Mouse (Mus musculus): ENCODE results near the gene Uri1. TPM values are rescaled to one million over a fixed set of nuclear protein-coding genes. Genes with fewer than 3 reads are reported as not detected.

The Uri1 gene
- polyA plus RNA-seq, 1 experiment from 2014 or later, result 8.8 TPM

DNA sequence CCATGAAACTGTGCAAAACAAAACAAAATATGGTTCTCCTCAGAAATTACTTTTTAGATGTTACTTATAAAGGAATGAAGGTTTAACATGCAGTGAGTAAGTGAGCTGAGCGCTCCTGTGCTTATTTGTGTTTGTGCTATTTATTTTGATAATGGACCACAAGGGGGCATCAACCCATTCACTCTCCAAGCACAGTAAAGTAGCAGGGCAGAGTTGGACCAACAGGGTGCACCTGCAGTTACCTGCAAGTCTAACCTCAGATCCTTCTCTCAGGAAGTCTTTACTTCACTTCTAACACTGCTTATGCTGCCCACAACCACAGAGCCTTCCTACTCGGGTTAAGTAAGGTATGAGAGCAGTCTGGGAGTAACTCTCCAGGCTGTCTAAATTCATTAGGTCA lies 23.7 kb downstream of the Uri1 start:
- Histone ChIP-seq H3K27ac (ENCODE audit: low read length) (no peak overlapping the region), H3K27me3 (ENCODE audit: control insufficient read depth, insufficient read depth, low read depth, low read length) (no peaks in the 10 kb centered on the region), H3K9me3 (replicated peaks; ENCODE audit: control insufficient read depth, low read length) (no peaks in the 10 kb centered on the region), H3K9ac (ENCODE audit: low read depth, low read length) (no peak overlapping the region), H3K4me1 (ENCODE audit: control insufficient read depth, low read depth, low read length) (no peaks in the 10 kb centered on the region), H3K36me3 (ENCODE audit: control insufficient read depth, insufficient read depth) (no peaks in the 10 kb centered on the region), H3K4me2 (ENCODE audit: low read depth, low read length) (no peak overlapping the region), H3K4me3 (ENCODE audit: low read depth, low read length) (no peak overlapping the region)
- no peak for ATAC-seq (ENCODE audit: low read depth)
- 38% methylated on average over 2 of the region's 2 CpGs for WGBS (ENCODE audit: insufficient replicate concordance)

DNA sequence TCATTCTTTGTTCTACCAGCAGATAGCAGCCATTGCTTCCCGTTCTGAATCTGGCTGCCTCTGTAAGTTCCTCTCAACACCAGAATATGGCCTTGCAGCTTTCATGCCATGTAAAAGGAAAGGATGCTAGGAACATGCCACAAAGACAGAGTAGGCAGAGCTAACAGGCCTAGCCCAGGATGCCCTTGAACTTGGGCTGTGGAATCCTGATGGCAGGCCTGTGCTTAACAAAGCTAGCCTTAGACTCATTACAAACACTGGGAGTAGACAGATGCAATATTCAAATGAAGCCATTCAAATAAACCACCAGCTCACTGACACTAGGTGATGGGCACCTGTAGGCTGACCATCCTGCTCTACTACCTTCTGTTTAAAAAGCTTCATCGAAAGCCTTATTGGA lies 30.5 kb downstream of the Uri1 start:
- no peak for ATAC-seq (ENCODE audit: low read depth)
- Histone ChIP-seq H3K9me3 (replicated peaks; ENCODE audit: control insufficient read depth, low read length) (no peaks in the 10 kb centered on the region), H3K4me2 (ENCODE audit: low read depth, low read length) (no peak overlapping the region), H3K9ac (ENCODE audit: low read depth, low read length) (no peak overlapping the region), H3K4me3 (ENCODE audit: low read depth, low read length) (no peak overlapping the region), H3K4me1 (ENCODE audit: control insufficient read depth, low read depth, low read length) (no peaks in the 10 kb centered on the region), H3K27ac (ENCODE audit: low read length) (no peak overlapping the region), H3K27me3 (ENCODE audit: control insufficient read depth, insufficient read depth, low read depth, low read length) (no peaks in the 10 kb centered on the region), H3K36me3 (ENCODE audit: control insufficient read depth, insufficient read depth) (no peaks in the 10 kb centered on the region)
- WGBS (ENCODE audit: insufficient replicate concordance), result 71% methylated on average over 2 of the region's 2 CpGs

DNA sequence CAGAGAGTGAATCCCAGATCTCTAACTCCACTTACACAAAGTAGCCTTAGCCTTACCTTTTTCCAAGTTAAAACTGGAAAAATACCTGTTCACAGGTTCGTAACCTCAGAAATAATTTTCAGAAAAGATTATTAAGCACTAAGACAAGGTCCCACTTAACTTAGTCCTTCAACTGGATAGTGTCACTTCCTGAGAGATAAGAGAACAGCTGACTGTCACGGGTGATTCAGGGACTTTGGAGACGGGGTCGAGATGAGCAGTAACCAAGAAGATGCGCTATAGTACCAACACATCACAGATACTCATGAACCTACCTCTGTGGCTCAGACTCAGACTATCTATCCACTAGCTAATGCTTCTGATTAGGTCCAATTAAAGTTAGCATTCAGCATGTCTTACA lies 38.5 kb downstream of the Uri1 start:
- H3K4me3 ChIP-seq (ENCODE audit: low read depth, low read length), result no peak overlapping the region
- no peaks in the 10 kb centered on the region; the same call in 1 of the 2 replicates for H3K36me3 ChIP-seq (ENCODE audit: control insufficient read depth, insufficient read depth)
- no peaks in the 10 kb centered on the region for H3K9me3 ChIP-seq (replicated peaks; ENCODE audit: control insufficient read depth, low read length)
- H3K27me3 ChIP-seq (ENCODE audit: control insufficient read depth, insufficient read depth, low read depth, low read length), result no peaks in the 10 kb centered on the region
- H3K4me1 ChIP-seq (ENCODE audit: control insufficient read depth, low read depth, low read length), result no peaks in the 10 kb centered on the region
- H3K9ac ChIP-seq (ENCODE audit: low read depth, low read length), result no peak overlapping the region
- no peak overlapping the region for H3K4me2 ChIP-seq (ENCODE audit: low read depth, low read length)
- 42% methylated on average over 5 of the region's 5 CpGs for WGBS (ENCODE audit: insufficient replicate concordance)
- no peak overlapping the region for H3K27ac ChIP-seq (ENCODE audit: low read length)
- ATAC-seq (ENCODE audit: low read depth), result no peak

DNA sequence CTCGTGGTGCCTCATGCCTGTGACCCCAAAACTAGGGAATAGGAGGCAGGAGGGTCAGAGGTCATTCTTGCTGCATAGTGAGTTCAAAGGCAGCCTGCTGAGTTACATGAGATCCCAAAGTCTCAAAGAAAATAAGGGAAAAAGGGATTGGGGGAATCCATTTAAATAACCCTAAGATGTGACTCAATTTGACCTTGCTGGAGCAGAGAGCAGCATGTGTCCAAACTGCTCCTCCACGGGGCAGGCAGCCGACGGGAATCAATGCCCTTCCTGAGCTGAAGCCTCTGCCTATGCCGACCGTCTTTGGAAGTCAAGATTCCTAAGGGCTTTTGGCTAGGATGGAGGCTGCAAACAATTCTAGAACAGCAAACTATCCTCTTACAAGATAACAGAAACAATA lies 39.9 kb downstream of the Uri1 start:
- 62% methylated on average over 6 of the region's 6 CpGs for WGBS (ENCODE audit: insufficient replicate concordance)
- H3K4me1 ChIP-seq (ENCODE audit: control insufficient read depth, low read depth, low read length), result no peaks in the 10 kb centered on the region
- no peak for ATAC-seq (ENCODE audit: low read depth)
- H3K27ac ChIP-seq (ENCODE audit: low read length), result no peak overlapping the region
- H3K9ac ChIP-seq (ENCODE audit: low read depth, low read length), result no peak overlapping the region
- no peaks in the 10 kb centered on the region for H3K27me3 ChIP-seq (ENCODE audit: control insufficient read depth, insufficient read depth, low read depth, low read length)
- no peak overlapping the region for H3K4me3 ChIP-seq (ENCODE audit: low read depth, low read length)
- no peaks in the 10 kb centered on the region; the same call in 1 of the 2 replicates for H3K36me3 ChIP-seq (ENCODE audit: control insufficient read depth, insufficient read depth)
- no peak overlapping the region for H3K4me2 ChIP-seq (ENCODE audit: low read depth, low read length)
- H3K9me3 ChIP-seq (replicated peaks; ENCODE audit: control insufficient read depth, low read length), result no peaks in the 10 kb centered on the region

DNA sequence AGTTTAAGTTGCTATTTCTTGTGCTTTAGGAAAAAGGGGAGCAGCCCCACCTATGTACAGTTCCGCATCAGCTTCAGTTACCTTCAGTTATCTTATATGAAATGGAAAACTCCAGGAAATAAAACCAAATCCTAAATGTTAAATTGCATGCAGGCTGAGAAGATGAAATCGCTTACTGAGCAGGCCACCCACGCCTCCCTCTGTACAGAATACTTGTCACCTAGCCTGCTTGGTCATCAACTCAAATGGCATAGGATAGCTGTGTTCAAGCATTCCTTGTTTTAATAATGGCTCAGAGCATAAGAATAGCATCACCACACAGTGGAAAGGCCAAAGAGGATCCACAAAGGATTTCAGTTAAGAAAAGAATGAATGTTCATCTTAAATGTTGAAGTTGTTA lies 43.6 kb downstream of the Uri1 start:
- no peaks in the 10 kb centered on the region for H3K4me1 ChIP-seq (ENCODE audit: control insufficient read depth, low read depth, low read length)
- ATAC-seq (ENCODE audit: low read depth), result no peak
- no peaks in the 10 kb centered on the region for H3K27me3 ChIP-seq (ENCODE audit: control insufficient read depth, insufficient read depth, low read depth, low read length)
- H3K9me3 ChIP-seq (replicated peaks; ENCODE audit: control insufficient read depth, low read length), result no peaks in the 10 kb centered on the region
- H3K4me3 ChIP-seq (ENCODE audit: low read depth, low read length), result no peak overlapping the region
- no peak overlapping the region for H3K27ac ChIP-seq (ENCODE audit: low read length)
- H3K9ac ChIP-seq (ENCODE audit: low read depth, low read length), result no peak overlapping the region
- H3K4me2 ChIP-seq (ENCODE audit: low read depth, low read length), result no peak overlapping the region
- 77% methylated on average over 3 of the region's 3 CpGs for WGBS (ENCODE audit: insufficient replicate concordance)
- H3K36me3 ChIP-seq (ENCODE audit: control insufficient read depth, insufficient read depth), result no peaks in the 10 kb centered on the region; the same call in 1 of the 2 replicates

DNA sequence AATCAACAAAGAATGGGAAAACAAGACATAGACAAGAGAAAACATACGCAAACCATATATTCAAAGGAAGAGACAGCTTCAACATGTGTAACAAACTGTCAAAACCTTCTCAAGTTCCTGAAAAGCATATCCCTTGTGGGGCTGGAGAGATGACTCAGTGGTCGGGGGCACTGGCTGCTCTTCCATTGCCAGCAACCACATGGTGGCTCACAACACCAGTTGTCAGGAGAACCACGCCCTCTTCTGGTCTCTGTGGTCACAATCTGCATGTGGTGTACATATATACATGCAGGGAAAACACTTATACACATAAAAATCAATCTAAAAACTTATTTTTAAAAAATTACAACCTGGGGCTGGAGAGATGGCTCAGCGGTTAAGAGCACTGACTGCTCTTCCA lies 44.9 kb downstream of the Uri1 start:
- WGBS (ENCODE audit: insufficient replicate concordance), result 67% methylated on average over 4 of the region's 4 CpGs
- H3K27ac ChIP-seq (ENCODE audit: low read length), result no peak overlapping the region
- no peak overlapping the region for H3K4me3 ChIP-seq (ENCODE audit: low read depth, low read length)
- H3K9me3 ChIP-seq (replicated peaks; ENCODE audit: control insufficient read depth, low read length), result no peaks in the 10 kb centered on the region
- H3K9ac ChIP-seq (ENCODE audit: low read depth, low read length), result no peak overlapping the region
- H3K36me3 ChIP-seq (ENCODE audit: control insufficient read depth, insufficient read depth), result no peaks in the 10 kb centered on the region; the same call in 1 of the 2 replicates
- no peak overlapping the region for H3K4me2 ChIP-seq (ENCODE audit: low read depth, low read length)
- no peak for ATAC-seq (ENCODE audit: low read depth)
- H3K4me1 ChIP-seq (ENCODE audit: control insufficient read depth, low read depth, low read length), result no peaks in the 10 kb centered on the region
- H3K27me3 ChIP-seq (ENCODE audit: control insufficient read depth, insufficient read depth, low read depth, low read length), result no peaks in the 10 kb centered on the region

DNA sequence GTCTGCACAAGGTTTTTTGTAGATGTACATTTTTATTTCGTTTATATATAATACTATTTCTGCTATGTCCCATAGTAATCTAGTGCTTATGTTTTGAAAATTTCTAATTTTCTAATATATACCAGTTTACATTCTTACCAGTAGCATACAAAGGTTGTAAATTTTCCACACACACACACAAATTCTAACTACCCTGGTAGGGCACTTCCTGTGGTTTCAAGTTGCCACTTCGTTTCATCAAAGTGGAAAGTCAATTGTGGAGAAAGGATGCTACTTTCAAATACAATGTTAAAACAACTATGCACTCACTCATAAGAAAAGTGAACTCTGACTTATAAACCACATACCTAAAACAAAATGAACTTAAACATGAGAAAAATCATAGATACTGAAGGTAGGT lies 45.7 kb downstream of the Uri1 start:
- Histone ChIP-seq H3K4me2 (ENCODE audit: low read depth, low read length) (no peak overlapping the region), H3K36me3 (ENCODE audit: control insufficient read depth, insufficient read depth) (no peaks in the 10 kb centered on the region; the same call in 1 of the 2 replicates), H3K4me3 (ENCODE audit: low read depth, low read length) (no peak overlapping the region), H3K4me1 (ENCODE audit: control insufficient read depth, low read depth, low read length) (no peaks in the 10 kb centered on the region), H3K27me3 (ENCODE audit: control insufficient read depth, insufficient read depth, low read depth, low read length) (no peaks in the 10 kb centered on the region), H3K27ac (ENCODE audit: low read length) (no peak overlapping the region), H3K9ac (ENCODE audit: low read depth, low read length) (no peak overlapping the region), H3K9me3 (replicated peaks; ENCODE audit: control insufficient read depth, low read length) (no peaks in the 10 kb centered on the region)
- 65% methylated on average over 2 of the region's 2 CpGs for WGBS (ENCODE audit: insufficient replicate concordance)
- no peak for ATAC-seq (ENCODE audit: low read depth)

DNA sequence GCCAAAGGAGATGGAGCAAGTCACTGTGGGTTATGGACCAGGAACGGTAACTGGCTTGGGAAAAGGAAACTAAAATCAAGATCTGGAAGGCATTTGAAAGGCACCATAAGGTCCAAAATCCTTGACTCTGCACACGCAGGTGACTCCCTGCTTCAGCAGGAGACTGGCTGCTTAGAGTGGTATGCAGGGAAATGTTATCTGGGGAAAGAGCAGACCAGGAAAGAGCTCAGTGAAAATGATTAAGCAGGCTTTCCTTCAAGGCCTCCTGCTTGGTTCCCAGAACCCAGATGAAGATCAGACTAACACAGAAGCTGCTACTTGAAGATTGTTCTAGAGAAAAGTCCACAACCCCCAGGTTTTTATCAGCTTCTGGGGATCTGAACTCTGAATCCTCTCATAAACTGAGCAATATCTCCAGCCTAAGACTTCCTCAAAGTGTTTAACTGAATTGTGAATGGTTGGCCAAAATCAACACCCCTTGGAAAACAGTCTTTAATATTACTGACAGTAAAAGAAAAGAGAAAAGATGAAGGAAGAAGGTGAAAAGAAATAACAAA lies 50.3 kb downstream of the Uri1 start:
- Histone ChIP-seq H3K4me3 (ENCODE audit: low read depth, low read length) (no peak overlapping the region), H3K27ac (ENCODE audit: low read length) (no peak overlapping the region), H3K9me3 (replicated peaks; ENCODE audit: control insufficient read depth, low read length) (no peaks in the 10 kb centered on the region), H3K36me3 (ENCODE audit: control insufficient read depth, insufficient read depth) (no peaks in the 10 kb centered on the region), H3K4me2 (ENCODE audit: low read depth, low read length) (no peak overlapping the region), H3K4me1 (ENCODE audit: control insufficient read depth, low read depth, low read length) (no peaks in the 10 kb centered on the region), H3K9ac (ENCODE audit: low read depth, low read length) (no peak overlapping the region), H3K27me3 (ENCODE audit: control insufficient read depth, insufficient read depth, low read depth, low read length) (no peaks in the 10 kb centered on the region)
- WGBS (ENCODE audit: insufficient replicate concordance), result 41% methylated on average over 2 of the region's 2 CpGs
- no peak for ATAC-seq (ENCODE audit: low read depth)

DNA sequence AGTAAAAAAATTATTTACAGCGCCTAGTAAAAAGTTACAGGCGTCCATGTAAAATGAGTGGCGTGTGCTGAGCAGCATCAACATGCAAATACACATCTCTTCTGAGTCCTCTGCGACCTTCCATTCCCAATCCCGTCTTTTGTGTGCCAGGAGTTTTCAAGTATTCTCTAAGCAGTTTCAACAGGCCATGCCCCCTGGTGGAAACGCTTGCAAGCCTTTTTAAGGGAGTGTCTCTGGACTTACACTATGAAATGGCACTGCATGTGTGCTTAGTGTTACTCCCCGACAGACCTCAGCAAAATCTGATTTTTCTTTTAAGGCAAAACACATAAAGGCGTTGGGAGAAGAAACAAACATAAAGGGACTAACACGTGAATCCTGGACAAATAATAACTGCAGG lies 50.8 kb downstream of the Uri1 start:
- no peak overlapping the region for H3K27ac ChIP-seq (ENCODE audit: low read length)

More for the DNA sequence above, 50.8 kb downstream of the Uri1 start:
- Histone ChIP-seq H3K9me3 (replicated peaks; ENCODE audit: control insufficient read depth, low read length) (no peaks in the 10 kb centered on the region), H3K4me1 (ENCODE audit: control insufficient read depth, low read depth, low read length) (no peaks in the 10 kb centered on the region), H3K4me3 (ENCODE audit: low read depth, low read length) (no peak overlapping the region), H3K27me3 (ENCODE audit: control insufficient read depth, insufficient read depth, low read depth, low read length) (no peaks in the 10 kb centered on the region), H3K4me2 (ENCODE audit: low read depth, low read length) (no peak overlapping the region), H3K36me3 (ENCODE audit: control insufficient read depth, insufficient read depth) (no peaks in the 10 kb centered on the region), H3K9ac (ENCODE audit: low read depth, low read length) (no peak overlapping the region)
- WGBS (ENCODE audit: insufficient replicate concordance), result 71% methylated on average over 9 of the region's 9 CpGs
- no peak for ATAC-seq (ENCODE audit: low read depth)
